16 mouse cellular contexts compared by ENCODE assay signal in genomic region chr4:58677701-58678385, GRCm38 (mm10).
DNase-seq lines count a peak whose midpoint lies in the region; ATAC-seq and TF ChIP-seq lines count a peak whose summit lies in the region.
"Had no signal": no experiment of that assay in that cellular context is flagged by ENCODE, and none has a peak within 500 bp of the region (broad histone marks: within the 10 kb centered on the region; RNA-seq: fewer than 3 reads in every experiment).

No protein-coding gene starts in this region.

- H3K4me3 ChIP-seq in kidney, postnatal 0 days (replicated peaks; ENCODE audit: low read depth, low read length), result no peak overlapping the region
- peak overlapping the region; percentile 10; the same call in 1 of the 2 replicates for H3K4me3 ChIP-seq in limb, embryonic 13.5 days
- H3K4me3 ChIP-seq: intestine, embryonic 15.5 days had no signal

- H3K4me2 ChIP-seq in kidney, postnatal 0 days (ENCODE audit: low read length), result no peak overlapping the region
- peak overlapping the region; percentile 41 for H3K4me2 ChIP-seq in limb, embryonic 13.5 days (replicated peaks)
- H3K4me2 ChIP-seq: intestine, embryonic 15.5 days; liver, embryonic 11.5 days had no signal

- H3K4me1 ChIP-seq in kidney, postnatal 0 days (replicated peaks; ENCODE audit: insufficient read depth, low read length), result no peaks in the 10 kb centered on the region
- peaks cover 24% of the 10 kb centered on the region for H3K4me1 ChIP-seq in limb, embryonic 13.5 days
- H3K4me1 ChIP-seq: intestine, embryonic 15.5 days had no signal

- H3K36me3 ChIP-seq in kidney, postnatal 0 days (ENCODE audit: insufficient read depth, low read length), result no peaks in the 10 kb centered on the region
- no peaks in the 10 kb centered on the region for H3K36me3 ChIP-seq in limb, embryonic 13.5 days
- H3K36me3 ChIP-seq: intestine, embryonic 15.5 days had no signal

- peak; percentile 62 for DNase-seq in kidney, postnatal 0 days (ENCODE audit: low spot score)
- no peak for DNase-seq in kidney, adult 11 months
- DNase-seq in embryo, embryonic 10.5 days (ENCODE audit: low spot score), result peak; percentile 54
- peak; percentile 54 for DNase-seq in fibroblast of lung, adult 2 months (ENCODE audit: low read depth)
- no peak for DNase-seq in retina, postnatal 1 day
- DNase-seq in urinary bladder, postnatal 10 days (ENCODE audit: low spot score), result no peak
- no peak for DNase-seq in cerebellum, postnatal 4 days (ENCODE audit: low spot score in 2 of 2)
- DNase-seq: adrenal gland, postnatal 14 days; cerebellum, adult 11 months; heart, postnatal 14 days; layer of hippocampus, adult 9-11 months; lung, postnatal 36 days; right cerebral cortex, postnatal 4 days had no signal

- H3K27me3 ChIP-seq in kidney, postnatal 0 days (ENCODE audit: insufficient read depth, low read length), result no peaks in the 10 kb centered on the region
- no peaks in the 10 kb centered on the region for H3K27me3 ChIP-seq in limb, embryonic 13.5 days
- H3K27me3 ChIP-seq: intestine, embryonic 15.5 days had no signal

- ATAC-seq in kidney, postnatal 0 days (replicated peaks; ENCODE audit: low FRiP score, low read depth), result no peak
- ATAC-seq in limb, embryonic 13.5 days (ENCODE audit: low FRiP score, low read depth), result peak; percentile 93
- ATAC-seq: intestine, embryonic 15.5 days had no signal

- H3K9me3 ChIP-seq in kidney, postnatal 0 days (replicated peaks; ENCODE audit: low read length), result no peaks in the 10 kb centered on the region
- no peaks in the 10 kb centered on the region for H3K9me3 ChIP-seq in limb, embryonic 13.5 days
- H3K9me3 ChIP-seq: intestine, embryonic 15.5 days had no signal

- no peak overlapping the region for H3K9ac ChIP-seq in kidney, postnatal 0 days (ENCODE audit: low read depth, low read length)
- 0 out of 2 replicates have a peak overlapping the region, but pooled peaks have one; percentile 19 for H3K9ac ChIP-seq in limb, embryonic 13.5 days
- H3K9ac ChIP-seq: intestine, embryonic 15.5 days had no signal

- 25% methylated on average over 6 of the region's 6 CpGs for WGBS in kidney, postnatal 0 days
- WGBS in limb, embryonic 13.5 days, result 10% methylated on average over 6 of the region's 6 CpGs

- TF ChIP-seq CTCF in kidney, postnatal 0 days (IDR thresholded peaks at IDR 0.05; ENCODE audit: low read depth), result no peak

- H3K27ac ChIP-seq in kidney, postnatal 0 days, result no peak overlapping the region
- peak overlapping the region; percentile 88 for H3K27ac ChIP-seq in limb, embryonic 13.5 days
- H3K27ac ChIP-seq: intestine, embryonic 15.5 days had no signal

Comparison
In these comparisons a context has a peak if more than half of its experiments do, and no peak if none do; other contexts are left out.
1. DNase-seq: peak in kidney, postnatal 0 days (single experiment), embryo, embryonic 10.5 days (single experiment) and fibroblast of lung, adult 2 months (single experiment); none in kidney, adult 11 months (single experiment), retina, postnatal 1 day (single experiment), urinary bladder, postnatal 10 days (single experiment) and cerebellum, postnatal 4 days (0 of 2).